Comparison of ENCODE assay signal across 21 mouse cellular contexts in the genomic region with DNA sequence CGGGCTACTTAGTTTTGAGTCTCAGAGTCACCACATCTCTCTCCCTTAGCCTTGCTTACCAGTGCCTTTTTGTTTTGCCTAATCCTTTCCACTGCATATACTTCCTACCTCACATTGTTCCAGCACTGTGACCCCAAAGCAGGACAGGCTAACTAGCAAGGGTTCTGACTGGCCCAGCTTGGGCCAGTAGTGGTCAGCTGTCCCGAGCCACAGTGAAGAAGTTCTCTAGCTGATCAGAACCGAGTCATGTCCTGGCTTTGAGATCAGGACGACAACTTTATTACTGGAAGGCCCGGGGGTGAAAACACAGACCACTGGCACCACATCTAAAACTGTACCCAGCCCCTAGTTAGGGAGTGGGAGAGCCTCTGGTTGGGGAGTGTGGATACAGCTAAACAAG. TPM values are rescaled to one million over a fixed set of nuclear protein-coding genes. Genes with fewer than 3 reads are reported as not detected.
DNase-seq lines count a peak whose midpoint lies in the region; ATAC-seq lines count a peak whose summit lies in the region.
"Had no signal": no experiment of that assay in that cellular context is flagged by ENCODE, and none has a peak within 500 bp of the region (broad histone marks: within the 10 kb centered on the region; RNA-seq: fewer than 3 reads in every experiment).

No protein-coding gene starts in this region.

- no peaks in the 10 kb centered on the region for H3K27me3 ChIP-seq in heart, embryonic 15.5 days
- H3K27me3 ChIP-seq in intestine, embryonic 15.5 days (replicated peaks) = no peaks in the 10 kb centered on the region
- H3K27me3 ChIP-seq: forebrain, embryonic 13.5 days; kidney, embryonic 15.5 days; limb, embryonic 12.5 days had no signal

- no peak overlapping the region for H3K9ac ChIP-seq in heart, embryonic 15.5 days
- no peak overlapping the region for H3K9ac ChIP-seq in intestine, embryonic 15.5 days
- H3K9ac ChIP-seq: forebrain, embryonic 13.5 days; kidney, embryonic 15.5 days; limb, embryonic 12.5 days; liver, embryonic 13.5 days; lung, embryonic 15.5 days had no signal

- no peaks in the 10 kb centered on the region for H3K9me3 ChIP-seq in heart, embryonic 15.5 days (replicated peaks)
- no peaks in the 10 kb centered on the region for H3K9me3 ChIP-seq in intestine, embryonic 15.5 days
- H3K9me3 ChIP-seq: forebrain, embryonic 13.5 days; hindbrain, embryonic 10.5 days; kidney, embryonic 15.5 days; limb, embryonic 12.5 days; liver, embryonic 13.5 days; lung, embryonic 15.5 days had no signal

- no peak overlapping the region for H3K4me3 ChIP-seq in heart, embryonic 15.5 days
- H3K4me3 ChIP-seq in intestine, embryonic 15.5 days (replicated peaks) = no peak overlapping the region
- H3K4me3 ChIP-seq: forebrain, embryonic 13.5 days; hindbrain, embryonic 10.5 days; kidney, embryonic 15.5 days; limb, embryonic 12.5 days; liver, embryonic 13.5 days; lung, embryonic 15.5 days had no signal

- intact Hi-C loops in heart, postnatal 14 days (cut with DNase I) = no loop called here

- peak; percentile 68 for DNase-seq in heart, adult 11 months
- no peak for DNase-seq in heart, postnatal 4 days
- no peak for DNase-seq in heart, postnatal 14 days
- DNase-seq in thymus, postnatal 25 days = no peak
- DNase-seq: adrenal gland, postnatal 36 days; cerebellum, adult 11-12 months; cerebellum, postnatal 25 days; embryo, embryonic 11 days; gastrocnemius, postnatal 14 days; kidney, postnatal 4 days; liver, embryonic 13.5 days; lung, postnatal 4 days; thymus, postnatal 14 days had no signal

- H3K4me2 ChIP-seq in heart, embryonic 15.5 days = no peak overlapping the region
- no peak overlapping the region for H3K4me2 ChIP-seq in intestine, embryonic 15.5 days (replicated peaks)
- H3K4me2 ChIP-seq: forebrain, embryonic 13.5 days; kidney, embryonic 15.5 days; limb, embryonic 12.5 days; liver, embryonic 13.5 days; lung, embryonic 15.5 days had no signal

- ATAC-seq in heart, embryonic 15.5 days (replicated peaks; ENCODE audit: insufficient number of reproducible peaks, insufficient read depth, low FRiP score, low read depth) = no peak
- no peak for ATAC-seq in intestine, embryonic 15.5 days
- no peak for ATAC-seq in monocyte, adult 5-6 weeks (replicated peaks; ENCODE audit: insufficient number of reproducible peaks, low FRiP score, low TSS enrichment, poor library complexity, severe bottlenecking)
- ATAC-seq: forebrain, embryonic 13.5 days had no signal

- WGBS in heart, embryonic 15.5 days = 84% methylated on average over 5 of the region's 5 CpGs
- 73% methylated on average over 5 of the region's 5 CpGs for WGBS in intestine, embryonic 15.5 days

- H3K27ac ChIP-seq in heart, embryonic 15.5 days = peak overlapping the region; percentile 78
- H3K27ac ChIP-seq in intestine, embryonic 15.5 days = peak overlapping the region; percentile 48; the same call in 1 of the 2 replicates
- H3K27ac ChIP-seq: forebrain, embryonic 13.5 days; hindbrain, embryonic 10.5 days; kidney, embryonic 15.5 days; limb, embryonic 12.5 days; liver, embryonic 13.5 days; lung, embryonic 15.5 days had no signal

- no peaks in the 10 kb centered on the region for H3K36me3 ChIP-seq in heart, embryonic 15.5 days
- H3K36me3 ChIP-seq in intestine, embryonic 15.5 days = no peaks in the 10 kb centered on the region
- H3K36me3 ChIP-seq: hindbrain, embryonic 10.5 days; kidney, embryonic 15.5 days; limb, embryonic 12.5 days; liver, embryonic 13.5 days; lung, embryonic 15.5 days had no signal

- H3K4me1 ChIP-seq in heart, embryonic 15.5 days (replicated peaks) = peaks cover 38% of the 10 kb centered on the region
- 0 out of 2 replicates have a peak, but pooled peaks cover 2% of the 10 kb centered on the region for H3K4me1 ChIP-seq in intestine, embryonic 15.5 days (replicated peaks)
- H3K4me1 ChIP-seq: limb, embryonic 12.5 days; liver, embryonic 13.5 days; lung, embryonic 15.5 days had no signal

RNA-seq across cellular contexts. Expression of a gene that starts 7.0 kb away (rescaled TPM):
- 100 to 1,000 TPM; 196 to 207 TPM for total RNA-seq in heart, postnatal 4 days (2021)
- 16.8 and 18.6 TPM in 2 replicates for polyA plus RNA-seq in heart, embryonic 15.5 days (2015; fragmentation: Nextera tagmentation; extraction: Ambion mirVana)
- 10 to 100 TPM; 90.6 to 92.1 TPM for total RNA-seq in heart, postnatal 14 days (2021)
- polyA plus RNA-seq in intestine, embryonic 15.5 days (2015; fragmentation: Nextera tagmentation; extraction: Ambion mirVana) = 12.3 and 13.4 TPM in 2 replicates
- total RNA-seq in monocyte, adult 5-6 weeks (2017) = 0.11 to 0.39 TPM in 2 of 3 replicates, not detected in the other

Comparison
In these comparisons a context has a peak if more than half of its experiments do, and no peak if none do; other contexts are left out.
1. RNA of a gene that starts 7.0 kb away (total RNA-seq): 196 to 207 TPM in heart, postnatal 4 days and 90.6 to 92.1 TPM in heart, postnatal 14 days; 0.11 to 0.39 TPM in monocyte, adult 5-6 weeks; every median in the first group is over 10 times any median in the second.